Mouse (Mus musculus): ENCODE data around the gene Fam83c.

GRCm38 (mm10) chr2:155826630-155827424, 7.8 kb downstream of the Fam83c start, which contains the start of gene Eif6:
- no peak for TF ChIP-seq CTCF (IDR thresholded peaks at IDR 0.05; ENCODE audit: low read depth, low read length)
- TF ChIP-seq POLR2A (IDR thresholded peaks at IDR 0.05; ENCODE audit: extremely low read depth, insufficient read depth, low read length): no peak; the same call in 1 of the 2 replicates

Measured in liver, adult 2 months (tissue).